Mouse (Mus musculus) heart, adult 10 weeks (tissue): ENCODE measurements around the gene Mknk2. TPM values are rescaled to one million over a fixed set of nuclear protein-coding genes. Genes with fewer than 3 reads are reported as not detected.

Experiments used
- polyA plus RNA-seq: library from polyadenylated mRNA; stranded (reverse); fragments of 350-450 nt; fragmentation: Illumina TruSeq; extraction: RNeasy Lipid Tissue Mini Kit (QIAGEN cat#74804); gene quantifications from one replicate; pipeline ENCODE4 v1.2.3, GENCODE M21; 2014; ENCODE audit warnings: low read depth, low replicate concordance

The Mknk2 gene
- 159 TPM for polyA plus RNA-seq

GRCm38 (mm10) chr10:80677942-80678436 is at the start of gene Mknk2:
TSS of gene Mknk2 (minus strand) at chr10:80678112.

GRCm38 (mm10) chr10:80701721-80702535 is 24.0 kb upstream of the Mknk2 start, which contains the start of the genes Mob3a and Izumo4:
TSS of gene Mob3a (minus strand) at chr10:80701977.
TSS of gene Izumo4 (plus strand) at chr10:80702184.

GRCm38 (mm10) chr10:80656863-80657623 is 20.9 kb downstream of the Mknk2 start, which contains the start of gene Btbd2:
TSS of gene Btbd2 (minus strand) at chr10:80657071.

GRCm38 (mm10) chr10:80622661-80623456 is 55.1 kb downstream of the Mknk2 start, which contains the start of gene Csnk1g2:
TSS of gene Csnk1g2 (plus strand) at chr10:80622838.

Other genes with a start within 250 kb of the Mknk2 start
- gene Tcf3, start 244.5 kb downstream of the Mknk2 start, polyA plus RNA-seq: 17.6 TPM
- 0.08 TPM for gene Onecut3, start 183.3 kb downstream of the Mknk2 start, polyA plus RNA-seq
- not detected for gene Atp8b3, start 139.0 kb downstream of the Mknk2 start, polyA plus RNA-seq
- gene Rexo1, start 116.6 kb downstream of the Mknk2 start, polyA plus RNA-seq: 12.6 TPM
- gene Klf16, start 100.8 kb downstream of the Mknk2 start, polyA plus RNA-seq: 4.1 TPM
- 36.9 TPM for gene Abhd17a, start 87.8 kb downstream of the Mknk2 start, polyA plus RNA-seq
- gene Scamp4, start 75.2 kb downstream of the Mknk2 start, polyA plus RNA-seq: 35.7 TPM
- gene Adat3, start 75.2 kb downstream of the Mknk2 start, polyA plus RNA-seq: 1.7 TPM
- 0.50 TPM for gene Gm49322, start 72.1 kb downstream of the Mknk2 start, polyA plus RNA-seq
- gene Csnk1g2, start 55.3 kb downstream of the Mknk2 start, polyA plus RNA-seq: 87.7 TPM
- 42.0 TPM for gene Btbd2, start 21.0 kb downstream of the Mknk2 start, polyA plus RNA-seq
- gene Mob3a, start 23.9 kb upstream of the Mknk2 start, polyA plus RNA-seq: 5.6 TPM
- gene Izumo4, start 24.1 kb upstream of the Mknk2 start, polyA plus RNA-seq: 17.2 TPM
- 44.0 TPM for gene Ap3d1, start 64.2 kb upstream of the Mknk2 start, polyA plus RNA-seq
- gene Dot1l, start 77.1 kb upstream of the Mknk2 start, polyA plus RNA-seq: 36.2 TPM
- 24.0 TPM for gene Sf3a2, start 120.1 kb upstream of the Mknk2 start, polyA plus RNA-seq
- gene Plekhj1, start 120.5 kb upstream of the Mknk2 start, polyA plus RNA-seq: 33.0 TPM
- not detected for gene Amh, start 127.1 kb upstream of the Mknk2 start, polyA plus RNA-seq
- 0.52 TPM for gene Jsrp1, start 135.4 kb upstream of the Mknk2 start, polyA plus RNA-seq
- gene Oaz1, start 148.5 kb upstream of the Mknk2 start, polyA plus RNA-seq: 873 TPM
- 10.1 TPM for gene Lingo3, start 165.9 kb upstream of the Mknk2 start, polyA plus RNA-seq
- gene Lsm7, start 177.1 kb upstream of the Mknk2 start, polyA plus RNA-seq: 71.8 TPM
- gene Sppl2b, start 177.2 kb upstream of the Mknk2 start, polyA plus RNA-seq: 16.7 TPM
- gene Tmprss9, start 193.7 kb upstream of the Mknk2 start, polyA plus RNA-seq: not detected
- 109 TPM for gene Timm13, start 222.9 kb upstream of the Mknk2 start, polyA plus RNA-seq
- gene Lmnb2, start 240.1 kb upstream of the Mknk2 start, polyA plus RNA-seq: 4.1 TPM